Mouse (Mus musculus) lung, embryonic 14.5 days (tissue): ENCODE measurements around the gene 6030468B19Rik. TPM values are rescaled to one million over a fixed set of nuclear protein-coding genes. Genes with fewer than 3 reads are reported as not detected.

Experiments
- ATAC-seq: fragments of 200-750 bp; cut with Nextera tagmentation; 2 replicates; pipeline ENCODE4 v1.8.0; 2017; ENCODE audit warnings: mild to moderate bottlenecking, moderate TSS enrichment, moderate library complexity; ENCODE audit not compliant: insufficient read depth
- DNase-seq: peaks from one replicate; pipeline ENCODE4 v3.0.0-alpha.2; 2015
- H3K27ac ChIP-seq: fragments of 300-500 bp; sonication (generic); 2 replicates; pipeline ENCODE4 v1.5.1; 2014; ENCODE audit warnings: low read depth, mild to moderate bottlenecking, moderate library complexity
- H3K27me3 ChIP-seq: fragments of 300-500 bp; sonication (generic); 2 replicates; pipeline ENCODE4 v1.6.1; 2014; ENCODE audit warnings: low read length, control low read depth; ENCODE audit not compliant: insufficient read depth
- H3K36me3 ChIP-seq: fragments of 300-500 bp; sonication (generic); 2 replicates; pipeline ENCODE4 v1.6.1; 2014; ENCODE audit warnings: control low read depth; ENCODE audit not compliant: insufficient read depth
- H3K4me1 ChIP-seq: fragments of 300-500 bp; sonication (generic); 2 replicates; pipeline ENCODE4 v1.6.1; 2014; ENCODE audit warnings: antibody characterized with exemption, control low read depth; ENCODE audit not compliant: insufficient read depth
- H3K4me2 ChIP-seq: fragments of 300-500 bp; sonication (generic); 2 replicates; pipeline ENCODE4 v1.6.1; 2014; ENCODE audit warnings: mild to moderate bottlenecking
- H3K4me3 ChIP-seq: fragments of 300-500 bp; sonication (generic); 2 replicates; pipeline ENCODE4 v1.5.1; 2014; ENCODE audit warnings: low read depth, low read length
- H3K9ac ChIP-seq: fragments of 300-500 bp; sonication (generic); 2 replicates; pipeline ENCODE4 v1.6.1; 2014
- H3K9me3 ChIP-seq: fragments of 300-500 bp; sonication (generic); 2 replicates; pipeline ENCODE4 v1.6.1; 2016; ENCODE audit warnings: low read depth, low read length, control low read depth
- CTCF ChIP-seq: IDR thresholded peaks from 2 replicates; pipeline ENCODE4 v1.5.1; 2016; ENCODE audit warnings: antibody characterized with exemption, low read depth
- WGBS: fragments of 180-500 bp; shearing (Covaris S2); extraction: QIAGEN DNeasy Blood & Tissue Kit; methylation state at CpG from one replicate; pipeline ENCODE4 v1.1.7; 2014; 5-methylcytosine and 5-hydroxymethylcytosine counted together
- polyA plus RNA-seq: library from polyadenylated mRNA; unstranded; fragments of >200 nt; fragmentation: Nextera tagmentation; extraction: Ambion mirVana; gene quantifications from 2 replicates; pipeline ENCODE4 v1.2.1, GENCODE M21; 2014

Gene 6030468B19Rik
- polyA plus RNA-seq, 1 experiment from 2014 or later, result 0.22 TPM

DNA sequence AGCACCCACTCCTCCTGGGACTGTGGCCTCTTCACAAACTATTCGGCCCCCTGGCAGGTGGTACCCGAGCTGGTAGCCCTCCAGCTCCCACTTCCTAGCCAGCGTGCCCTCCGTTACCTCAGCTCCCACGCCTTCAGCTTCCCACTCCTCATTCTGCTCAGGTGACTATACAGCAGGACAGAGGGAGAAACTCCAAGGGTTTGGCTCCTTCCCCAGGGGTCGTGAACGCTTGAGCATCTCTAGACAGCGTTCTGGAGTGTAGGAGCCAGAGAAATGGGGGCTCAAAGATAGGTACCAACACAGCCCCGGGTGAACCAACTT is 6.1 kb upstream of the 6030468B19Rik start:
- Histone ChIP-seq H3K9ac (no peak overlapping the region), H3K36me3 (no peaks in the 10 kb centered on the region), H3K4me2 (no peak overlapping the region), H3K27me3 (0 out of 2 replicates have a peak, but pooled peaks cover 3% of the 10 kb centered on the region), H3K27ac (no peak overlapping the region), H3K4me3 (no peak overlapping the region), H3K4me1 (peaks cover 4% of the 10 kb centered on the region; the same call in 1 of the 2 replicates), H3K9me3 (no peaks in the 10 kb centered on the region)
- TF ChIP-seq CTCF, result no peak
- DNase-seq, result no peak
- 79% methylated on average over 9 of the region's 9 CpGs for WGBS
- ATAC-seq, result no peak

DNA sequence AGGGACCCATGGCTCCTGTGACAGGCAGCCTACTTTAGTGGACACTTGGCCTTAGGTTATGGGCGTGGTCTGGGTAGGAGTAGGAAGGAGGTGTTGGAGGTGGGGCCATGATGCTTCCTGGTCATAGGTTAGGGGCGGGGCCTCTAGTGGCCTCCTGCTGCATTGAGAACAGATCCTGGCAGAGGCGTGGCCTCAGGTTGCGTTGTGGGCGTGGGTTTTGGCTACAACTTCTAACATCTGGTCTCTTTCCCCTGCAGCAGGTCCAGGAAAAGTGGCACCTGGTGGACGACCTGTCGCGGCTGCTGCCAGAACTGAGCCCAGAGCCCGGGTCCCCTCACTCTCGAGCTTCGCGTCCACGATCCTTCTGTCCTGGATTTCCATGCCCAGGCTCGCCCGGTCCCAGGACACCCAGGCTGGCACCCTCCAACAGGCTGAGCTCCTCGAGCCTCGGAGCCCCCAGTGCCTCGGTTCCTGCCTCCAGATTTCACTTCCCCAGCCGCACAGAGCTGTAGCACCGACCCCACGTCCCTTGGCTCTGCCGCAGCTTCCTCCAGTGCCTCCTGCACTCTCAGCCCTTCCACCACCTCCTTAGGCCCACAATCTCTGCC is 5.1 kb upstream of the 6030468B19Rik start:
- H3K36me3 ChIP-seq, result no peaks in the 10 kb centered on the region
- 0 out of 2 replicates have a peak, but pooled peaks cover 3% of the 10 kb centered on the region for H3K27me3 ChIP-seq
- WGBS, result 5% methylated on average over 22 of the region's 22 CpGs
- no peak overlapping the region for H3K9ac ChIP-seq
- H3K27ac ChIP-seq, result no peak overlapping the region
- no peaks in the 10 kb centered on the region for H3K9me3 ChIP-seq
- peak overlapping the region; percentile 59 for H3K4me2 ChIP-seq
- H3K4me3 ChIP-seq, result peak overlapping the region; percentile 21
- TF ChIP-seq CTCF, result 0 out of 2 replicates have a peak, but pooled peaks have one; percentile 17
- ATAC-seq (peak; percentile 42), DNase-seq (peak; percentile 72)
- H3K4me1 ChIP-seq, result peaks cover 4% of the 10 kb centered on the region; the same call in 1 of the 2 replicates

DNA sequence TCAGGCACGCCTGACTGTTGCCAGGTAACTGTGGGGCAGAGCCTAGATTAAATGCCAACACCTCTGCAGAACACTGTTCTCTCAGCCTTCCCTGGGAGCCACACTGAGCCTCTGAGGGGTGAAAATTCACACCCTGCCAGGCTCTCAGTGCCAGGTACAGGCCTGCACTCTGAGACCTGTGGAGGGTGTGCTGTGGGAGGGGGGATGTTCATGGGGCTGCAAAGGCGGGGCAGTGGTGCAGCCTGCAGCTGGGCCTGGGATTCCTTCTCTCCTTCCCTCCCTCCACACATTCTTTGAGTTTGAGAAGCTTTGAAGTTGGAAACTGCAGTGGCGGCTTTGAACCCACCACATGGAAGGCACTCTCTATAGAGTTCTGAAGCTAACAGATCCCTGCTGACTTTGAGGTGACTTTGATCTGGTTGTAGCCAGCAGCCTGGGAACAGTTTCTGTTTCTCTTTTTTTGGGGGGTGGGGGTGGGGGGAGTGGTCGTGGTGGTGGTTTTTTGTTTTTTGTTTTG is 3.4 kb upstream of the 6030468B19Rik start:
- ATAC-seq, result no peak
- Histone ChIP-seq H3K9ac (no peak overlapping the region), H3K9me3 (no peaks in the 10 kb centered on the region), H3K4me2 (no peak overlapping the region), H3K27ac (no peak overlapping the region), H3K36me3 (no peaks in the 10 kb centered on the region), H3K4me1 (peaks cover 4% of the 10 kb centered on the region; the same call in 1 of the 2 replicates), H3K27me3 (0 out of 2 replicates have a peak, but pooled peaks cover 3% of the 10 kb centered on the region), H3K4me3 (no peak overlapping the region)
- DNase-seq, result no peak
- whole genome bisulfite sequencing, result 46% methylated on average over 4 of the region's 4 CpGs
- TF ChIP-seq CTCF, result no peak

DNA sequence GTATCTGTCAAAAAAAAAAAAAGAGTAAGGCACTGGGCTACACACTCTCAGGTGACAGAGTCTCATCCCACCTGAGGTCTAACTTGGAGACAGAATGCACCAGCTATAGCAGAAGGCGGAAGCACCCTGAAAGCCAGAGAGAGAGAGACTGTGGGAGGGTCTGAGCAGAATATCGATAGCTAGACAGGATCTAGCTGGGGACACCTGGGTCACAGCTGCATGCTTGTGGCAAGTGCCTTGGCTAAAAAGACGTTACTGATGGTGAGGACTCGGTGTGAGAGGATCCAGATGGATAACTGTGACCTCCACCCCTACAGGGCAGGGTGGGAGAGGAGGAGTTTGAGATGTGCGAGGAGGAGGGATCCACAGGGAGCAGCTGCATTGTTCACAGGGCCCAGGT is 506 bp upstream of the 6030468B19Rik start:
- Histone ChIP-seq H3K4me1 (peaks cover 4% of the 10 kb centered on the region; the same call in 1 of the 2 replicates), H3K36me3 (no peaks in the 10 kb centered on the region), H3K9me3 (no peaks in the 10 kb centered on the region), H3K9ac (no peak overlapping the region), H3K4me3 (no peak overlapping the region), H3K27me3 (no peaks in the 10 kb centered on the region), H3K4me2 (peak overlapping the region; percentile 12; the same call in 1 of the 2 replicates), H3K27ac (no peak overlapping the region)
- TF ChIP-seq CTCF, result no peak
- 38% methylated on average over 5 of the region's 5 CpGs for WGBS
- ATAC-seq, result no peak
- DNase-seq, result no peak

DNA sequence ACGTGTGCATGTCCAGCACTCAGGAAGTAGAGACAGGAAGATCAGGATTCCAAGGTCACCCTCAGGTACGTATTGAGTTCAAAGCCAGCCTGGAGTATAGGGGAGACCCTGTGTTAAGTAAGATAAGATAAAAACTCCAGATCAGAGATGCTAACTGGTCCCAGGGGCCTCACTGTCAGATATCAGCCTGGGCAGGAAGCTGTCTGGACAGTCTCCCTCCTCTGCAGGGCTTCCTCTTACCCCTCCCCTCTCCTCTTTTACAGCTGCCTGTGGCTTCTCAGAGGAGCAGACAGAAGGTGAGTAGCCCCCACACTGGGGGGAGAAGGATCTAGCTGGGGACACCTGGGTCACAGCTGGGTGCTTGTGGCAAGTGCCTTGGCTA is 691 bp downstream of the 6030468B19Rik start:
- ATAC-seq (no peak; the same call in 1 of the 2 replicates), DNase-seq (no peak)
- Histone ChIP-seq H3K4me2 (peak overlapping the region; percentile 10; the same call in 1 of the 2 replicates), H3K36me3 (no peaks in the 10 kb centered on the region), H3K27me3 (no peaks in the 10 kb centered on the region), H3K4me1 (no peaks in the 10 kb centered on the region), H3K9ac (no peak overlapping the region), H3K4me3 (peak overlapping the region; percentile 5; the same call in 1 of the 2 replicates), H3K9me3 (no peaks in the 10 kb centered on the region), H3K27ac (no peak overlapping the region)
- no peak for TF ChIP-seq CTCF
- 22% methylated on average over 2 of the region's 2 CpGs for WGBS

DNA sequence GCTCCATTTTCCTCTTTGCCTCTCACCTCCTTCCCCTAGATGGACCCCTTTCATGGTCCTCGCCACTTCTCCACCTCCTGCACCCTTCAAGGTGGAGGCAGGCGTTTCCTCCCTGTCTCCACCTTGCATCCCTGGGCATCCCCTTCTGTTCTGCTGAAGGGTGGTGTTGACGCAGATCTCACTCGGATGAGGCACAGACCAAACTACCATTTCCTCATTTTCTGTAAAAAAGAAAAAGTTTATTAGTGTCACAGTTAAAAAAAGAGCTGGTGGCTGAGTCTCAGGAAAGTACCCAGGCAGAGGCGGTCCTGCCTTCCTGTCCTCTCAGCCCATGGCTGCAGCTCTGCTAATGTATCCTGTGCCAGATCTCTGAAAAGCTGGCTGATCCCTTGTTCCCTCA is 1.7 kb downstream of the 6030468B19Rik start:
- H3K4me2 ChIP-seq, result no peak overlapping the region; the same call in 1 of the 2 replicates
- H3K36me3 ChIP-seq, result no peaks in the 10 kb centered on the region
- H3K27ac ChIP-seq, result no peak overlapping the region
- no peak for ATAC-seq
- no peak for TF ChIP-seq CTCF
- H3K4me1 ChIP-seq, result no peaks in the 10 kb centered on the region
- peak overlapping the region; percentile 1; the same call in 1 of the 2 replicates for H3K4me3 ChIP-seq
- H3K27me3 ChIP-seq, result no peaks in the 10 kb centered on the region
- H3K9ac ChIP-seq, result 0 out of 2 replicates have a peak overlapping the region, but pooled peaks have one; percentile 9
- no peaks in the 10 kb centered on the region for H3K9me3 ChIP-seq
- no peak for DNase-seq
- WGBS, result 58% methylated on average over 5 of the region's 5 CpGs

DNA sequence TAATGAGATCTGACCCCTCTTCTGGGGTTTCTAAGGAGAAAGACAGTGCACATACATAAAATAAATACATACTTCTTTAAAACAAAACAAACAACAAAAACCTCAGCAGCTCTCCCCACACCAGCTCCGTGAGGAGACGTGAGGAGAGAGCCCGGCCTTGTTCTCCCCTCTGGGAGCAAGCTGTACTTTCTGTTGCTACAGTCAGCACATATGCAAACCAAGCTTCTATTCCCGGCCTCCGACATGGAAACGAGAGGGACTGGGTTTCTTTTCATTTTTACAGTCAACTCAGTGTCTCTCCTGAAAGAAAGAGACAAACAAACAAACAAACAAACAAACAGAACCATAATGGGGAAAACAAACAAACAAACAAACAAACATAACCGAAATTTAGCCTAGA is 2.6 kb downstream of the 6030468B19Rik start:
- no peak overlapping the region for H3K4me2 ChIP-seq
- no peak overlapping the region for H3K27ac ChIP-seq
- H3K4me1 ChIP-seq, result no peaks in the 10 kb centered on the region
- no peaks in the 10 kb centered on the region for H3K36me3 ChIP-seq
- DNase-seq, result no peak
- WGBS, result 78% methylated on average over 7 of the region's 7 CpGs
- H3K27me3 ChIP-seq, result no peaks in the 10 kb centered on the region
- H3K9me3 ChIP-seq, result no peaks in the 10 kb centered on the region
- H3K4me3 ChIP-seq, result no peak overlapping the region
- ATAC-seq, result no peak
- no peak for TF ChIP-seq CTCF
- H3K9ac ChIP-seq, result no peak overlapping the region
